Mouse (Mus musculus) A20 (cell line): ENCODE results near the gene 1110051M20Rik.
A peak's percentile ranks its signal among the peaks of the same experiment; 100 is the strongest.

Experiments
- DNase-seq: peaks from one replicate; pipeline ENCODE4 v3.0.0-alpha.2; 2011; ENCODE audit warnings: low read depth, low spot score

1110051M20Rik gene

GRCm38 (mm10) chr2:91421641-91422040 lies 22.9 kb downstream of the 1110051M20Rik start:
- DNase-seq, result no peak

- no peak for DNase-seq
These were observed 30.7 kb downstream of the 1110051M20Rik start for GRCm38 (mm10) chr2:91413811-91414210.

DNA sequence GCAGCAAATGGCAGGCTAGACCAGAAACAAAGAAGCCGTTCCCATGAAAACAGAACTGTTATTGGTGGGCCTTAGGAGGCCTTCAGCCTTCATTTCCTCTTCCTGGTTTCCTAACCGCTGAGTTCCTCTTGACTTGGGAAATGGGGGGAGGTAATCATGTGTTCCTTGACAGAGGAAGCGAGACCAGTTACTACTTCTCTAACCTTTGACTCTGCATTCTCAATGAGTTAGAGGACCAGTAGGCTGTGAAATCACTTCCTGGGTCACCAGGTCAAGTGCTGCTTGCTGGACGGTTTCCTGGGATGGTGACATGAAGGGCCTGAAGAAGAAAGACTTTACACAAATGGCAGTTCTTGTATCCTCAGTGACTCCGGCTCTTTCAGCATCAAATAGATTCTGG lies 32.1 kb downstream of the 1110051M20Rik start:
- peak; percentile 28 for DNase-seq

DNA sequence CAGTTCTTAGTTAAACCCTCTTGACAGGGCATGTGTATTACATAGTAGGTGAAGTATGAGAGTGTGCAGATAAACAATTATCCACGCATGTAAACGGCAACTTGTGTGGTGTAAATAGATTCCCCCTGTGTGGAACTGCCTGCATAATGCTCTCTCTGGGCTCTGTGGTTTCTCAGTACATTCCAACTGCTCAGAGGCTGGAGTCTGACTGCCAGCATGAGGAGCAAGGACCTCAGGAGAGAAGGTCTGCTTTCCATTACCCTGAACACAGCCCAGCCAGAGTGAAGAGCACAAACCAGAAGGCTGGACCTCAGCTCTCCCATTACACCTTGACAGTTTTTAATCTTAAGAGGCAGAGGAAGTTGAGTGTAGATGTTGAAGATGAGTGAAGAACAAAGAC lies 33.0 kb downstream of the 1110051M20Rik start:
- DNase-seq, result no peak

- no peak for DNase-seq
These were observed 36.5 kb downstream of the 1110051M20Rik start for GRCm38 (mm10) chr2:91408031-91408430.

- no peak for DNase-seq
These were observed 39.4 kb downstream of the 1110051M20Rik start for GRCm38 (mm10) chr2:91405071-91405470.

GRCm38 (mm10) chr2:91399727-91400126 lies 44.8 kb downstream of the 1110051M20Rik start:
- no peak for DNase-seq

- no peak for DNase-seq
These were observed 45.3 kb downstream of the 1110051M20Rik start for GRCm38 (mm10) chr2:91399168-91399567.

- no peak for DNase-seq
These were observed 50.4 kb downstream of the 1110051M20Rik start for GRCm38 (mm10) chr2:91394078-91394477.

- DNase-seq, result no peak
These were observed 55.8 kb downstream of the 1110051M20Rik start for GRCm38 (mm10) chr2:91388738-91389137.

GRCm38 (mm10) chr2:91388281-91388680 lies 56.2 kb downstream of the 1110051M20Rik start:
- DNase-seq, result no peak

DNA sequence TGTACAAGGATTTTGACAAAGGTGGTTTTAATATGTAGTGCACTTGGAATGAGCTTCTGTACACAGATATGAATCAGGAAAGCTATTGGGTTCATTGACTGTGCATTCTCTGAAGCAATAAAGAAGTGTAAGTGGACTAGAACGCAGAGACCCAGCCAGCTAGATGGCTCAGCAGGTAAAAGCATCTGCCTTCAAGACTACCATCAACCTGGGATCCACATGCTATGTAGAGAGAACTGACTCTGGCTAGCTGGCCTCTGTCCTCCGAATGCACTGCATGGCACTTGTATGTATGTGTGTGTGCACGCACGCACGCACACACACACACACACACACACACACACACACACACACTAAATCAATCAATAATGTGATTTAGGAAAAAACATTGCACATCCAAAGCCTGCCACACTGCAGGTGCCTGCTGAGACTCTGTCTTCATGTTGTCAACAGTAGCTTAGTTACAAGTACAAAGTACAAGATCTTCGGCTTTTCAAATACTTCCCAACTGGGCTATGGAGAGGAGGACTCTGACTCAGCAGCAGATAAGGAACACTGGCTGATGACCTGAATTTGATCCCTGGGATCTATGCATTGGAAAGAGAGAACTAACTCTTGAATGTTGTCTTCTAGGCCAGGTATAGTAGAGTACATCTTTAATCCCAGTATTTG lies 57.1 kb downstream of the 1110051M20Rik start:
- no peak for DNase-seq

DNA sequence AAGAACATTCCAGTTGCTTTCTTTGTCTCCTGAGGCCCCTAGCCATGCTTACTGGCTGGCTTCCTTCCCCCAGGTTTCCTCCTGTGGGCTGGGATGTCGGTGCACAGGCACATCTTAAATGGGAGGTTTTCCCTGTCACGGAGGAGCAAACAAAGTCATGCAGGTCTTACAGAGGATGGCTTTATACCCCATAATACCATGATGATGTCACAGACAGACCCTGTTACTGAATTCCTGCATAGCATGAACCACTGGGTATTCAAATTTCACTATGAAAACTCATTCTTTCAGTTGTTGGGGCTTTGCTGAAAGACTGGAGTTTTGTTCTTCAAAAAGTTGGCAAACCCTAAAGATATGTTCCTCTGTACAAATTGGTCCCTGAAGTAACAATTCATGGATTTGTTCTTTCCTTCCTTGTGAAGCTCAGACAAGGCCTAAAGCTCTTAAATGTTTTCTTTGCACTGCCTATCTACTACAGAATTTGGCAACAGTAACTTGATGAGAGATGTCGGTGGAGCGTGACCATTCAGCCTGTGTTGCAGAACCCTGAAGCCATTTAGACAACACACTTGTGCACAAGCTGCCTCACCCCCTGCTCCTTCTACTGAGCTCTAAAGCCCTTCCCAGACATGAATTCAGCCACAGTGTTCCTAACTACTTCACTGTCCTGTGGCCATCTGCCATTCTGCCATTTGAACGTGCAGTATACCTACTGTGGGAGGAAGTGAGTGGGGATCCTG lies 57.8 kb downstream of the 1110051M20Rik start:
- peak; percentile 7 for DNase-seq

- DNase-seq, result no peak
These were observed 61.2 kb downstream of the 1110051M20Rik start for GRCm38 (mm10) chr2:91383294-91383693.

DNA sequence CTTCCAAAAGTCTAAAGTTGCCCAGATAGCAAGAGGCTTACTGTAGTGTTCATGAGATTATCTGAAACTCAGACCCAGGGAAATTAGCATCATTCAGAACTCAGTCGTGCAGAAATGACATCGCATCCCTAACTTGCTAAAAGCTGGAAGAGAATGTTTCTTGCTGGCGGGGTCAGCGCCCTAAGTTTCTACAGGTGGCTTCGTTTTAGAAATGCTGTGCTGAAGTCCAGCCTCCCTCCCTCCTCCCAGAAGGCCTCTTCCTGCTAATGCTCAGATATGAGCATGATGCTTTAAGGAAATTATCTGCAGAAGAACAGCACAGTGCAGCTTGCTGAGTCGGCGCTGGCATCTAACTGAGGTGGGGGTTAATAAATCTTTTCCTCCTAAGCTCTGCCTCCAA lies 67.5 kb downstream of the 1110051M20Rik start:
- no peak for DNase-seq

- DNase-seq, result no peak
These were observed 74.2 kb downstream of the 1110051M20Rik start for GRCm38 (mm10) chr2:91370314-91370713.

DNA sequence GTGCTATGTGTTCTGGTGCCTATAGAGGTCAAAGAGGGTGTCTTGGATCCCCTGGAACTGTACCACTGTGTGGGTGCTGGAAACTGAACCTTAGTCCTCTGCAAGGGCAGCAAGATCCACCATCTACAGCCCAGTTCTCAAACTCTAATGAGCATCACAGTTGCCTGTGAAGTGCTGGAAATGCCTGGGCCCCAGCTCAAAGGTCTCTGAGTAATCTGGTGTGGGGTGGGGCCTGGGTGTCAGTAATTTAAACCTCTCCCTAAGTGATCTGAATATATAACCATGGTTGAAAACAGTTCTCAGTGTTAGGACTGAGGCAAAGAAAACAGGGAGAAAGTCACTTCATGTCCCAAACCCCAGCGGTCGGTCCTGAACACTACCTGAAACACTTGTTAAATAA lies 81.2 kb downstream of the 1110051M20Rik start:
- no peak for DNase-seq

GRCm38 (mm10) chr2:91361068-91361528 lies 83.4 kb downstream of the 1110051M20Rik start:
- DNase-seq, result no peak

DNA sequence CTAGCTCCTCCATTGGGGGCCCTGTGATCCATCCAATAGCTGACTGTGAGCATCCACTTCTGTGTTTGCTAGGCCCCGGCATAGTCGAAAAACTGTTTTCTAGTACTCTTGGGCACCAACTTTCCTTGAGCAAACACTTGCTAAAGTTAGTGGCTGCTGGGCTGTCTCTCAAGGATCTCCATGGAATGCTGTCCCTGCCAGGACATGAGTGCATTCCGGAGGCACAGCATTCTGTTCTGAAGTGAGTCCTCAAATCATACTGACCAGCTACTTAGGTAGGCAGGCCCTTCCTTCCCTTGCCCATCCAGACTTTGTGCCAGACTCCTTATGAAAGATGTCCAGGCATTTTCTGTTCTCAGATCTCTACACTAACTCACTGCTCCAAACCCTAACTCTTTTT lies 88.7 kb downstream of the 1110051M20Rik start:
- no peak for DNase-seq

- no peak for DNase-seq
These were observed 89.6 kb downstream of the 1110051M20Rik start for GRCm38 (mm10) chr2:91354727-91355403.

DNA sequence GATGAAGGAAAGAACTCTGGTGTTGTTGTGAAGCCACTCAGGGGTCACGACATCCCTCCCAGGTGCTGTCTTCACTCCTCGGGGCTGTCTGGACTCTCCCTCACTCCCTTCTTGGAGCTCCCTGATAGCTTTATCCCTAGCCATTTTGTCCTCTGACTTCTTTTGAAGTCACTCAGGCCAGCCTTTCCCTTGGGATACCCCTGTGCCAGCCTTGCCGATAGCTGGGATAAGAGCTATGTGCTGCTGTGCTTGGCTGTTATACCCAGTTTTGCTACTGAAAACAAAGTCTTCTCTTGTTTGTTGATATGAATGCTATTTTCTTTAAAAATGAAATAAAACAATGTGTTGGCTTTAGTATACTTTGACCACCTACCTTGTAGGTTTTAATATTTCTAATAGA lies 90.7 kb downstream of the 1110051M20Rik start:
- DNase-seq, result no peak

- DNase-seq, result no peak
These were observed 92.7 kb downstream of the 1110051M20Rik start for GRCm38 (mm10) chr2:91351841-91352240.
